Mouse (Mus musculus) ovary, postnatal 10 days (tissue): ENCODE measurements around the gene Fggy.

Source experiments
- DNase-seq: peaks from one replicate; pipeline ENCODE4 v3.0.0; 2022; ENCODE audit warnings: low spot score

Gene Fggy

GRCm38 (mm10) chr4:95909689-95910654 lies 352.7 kb downstream of the Fggy start:
- no peak for DNase-seq

DNA sequence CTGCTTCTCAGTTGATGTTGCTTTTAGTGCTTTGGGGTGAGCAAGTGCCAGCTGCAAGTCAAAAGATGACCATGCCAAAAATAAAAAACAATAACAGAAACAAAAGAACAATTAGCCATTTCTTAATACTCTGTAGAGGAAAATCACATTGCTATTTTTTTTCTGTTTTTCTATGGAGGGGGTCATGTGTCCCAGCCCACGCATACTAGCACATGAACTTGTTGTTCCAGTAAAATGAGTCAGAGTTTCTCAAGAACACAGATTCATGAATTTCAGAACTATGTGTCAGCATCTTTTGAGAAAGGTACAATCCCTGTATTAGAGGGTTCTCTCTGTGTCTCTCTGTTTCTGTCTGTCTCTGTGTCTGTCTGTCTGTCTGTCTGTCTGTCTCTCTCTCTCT lies 355.7 kb downstream of the Fggy start:
- DNase-seq: no peak

- no peak for DNase-seq
Observed at GRCm38 (mm10) chr4:95915628-95916579, 358.6 kb downstream of the Fggy start.

GRCm38 (mm10) chr4:95917703-95918102 lies 360.4 kb downstream of the Fggy start:
- no peak for DNase-seq

DNA sequence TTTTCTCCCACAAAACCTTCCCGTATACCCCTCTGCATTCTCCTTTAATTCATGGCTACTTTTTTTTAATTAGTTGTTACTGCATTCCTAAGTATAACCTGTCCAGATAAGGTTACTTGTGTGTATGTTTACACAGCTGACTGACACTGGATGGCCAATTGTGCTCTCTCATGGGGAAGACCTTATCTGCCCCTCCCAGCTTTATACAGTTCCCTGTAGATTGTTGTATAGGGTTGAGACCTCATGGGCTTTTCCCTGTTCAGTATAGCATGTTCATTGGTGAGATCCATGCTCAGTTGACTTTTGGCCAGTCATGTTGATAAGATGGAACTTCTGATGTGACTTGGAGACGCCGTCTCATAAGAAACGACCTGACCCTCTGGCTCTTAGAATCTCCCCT lies 363.1 kb downstream of the Fggy start:
- no peak for DNase-seq

DNA sequence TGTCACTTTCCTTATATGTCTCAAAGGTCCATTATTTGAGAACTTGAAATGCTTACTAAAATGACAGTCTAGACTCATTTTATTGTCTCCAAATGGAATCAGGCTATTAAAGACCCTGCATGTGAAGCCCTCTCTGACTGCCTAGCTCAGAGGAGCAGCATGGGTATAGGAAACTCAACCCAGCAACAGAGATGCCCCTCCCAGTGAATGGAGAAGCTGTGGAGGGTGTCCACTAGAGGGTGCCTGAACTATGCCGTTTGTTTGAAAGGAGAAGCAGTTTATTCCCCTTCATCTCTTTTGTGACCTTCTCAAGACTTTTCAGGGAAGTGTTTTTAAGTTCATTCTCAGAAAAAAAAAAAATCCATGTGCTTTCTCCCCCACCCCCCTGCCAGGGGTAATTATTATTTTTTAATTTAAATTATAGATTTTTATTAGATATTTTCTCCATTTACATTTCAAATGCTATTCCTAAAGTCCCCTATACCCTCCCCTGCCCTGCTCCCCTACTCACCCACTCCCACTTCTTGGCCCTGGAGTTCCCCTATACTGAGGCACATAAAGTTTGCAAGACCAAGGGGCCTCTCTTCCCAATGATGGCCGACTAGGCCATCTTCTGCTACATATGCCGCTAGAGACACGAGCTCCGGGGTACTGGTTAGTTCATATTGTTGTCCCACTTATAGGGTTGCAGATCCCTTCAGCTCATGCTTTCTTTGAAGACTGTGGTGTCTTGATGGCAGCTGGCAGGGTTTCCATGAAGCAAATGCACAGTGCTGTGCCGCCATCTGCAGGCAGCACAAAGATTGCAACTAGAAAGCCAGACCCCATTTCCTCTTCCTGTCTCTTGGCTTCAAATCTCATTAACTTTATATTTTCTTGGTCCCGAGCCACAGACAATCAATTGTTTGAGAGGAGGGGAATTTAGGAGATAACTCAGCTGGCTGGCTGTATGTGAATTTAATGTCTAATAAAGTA lies 367.2 kb downstream of the Fggy start:
- peak; percentile 30 for DNase-seq

DNA sequence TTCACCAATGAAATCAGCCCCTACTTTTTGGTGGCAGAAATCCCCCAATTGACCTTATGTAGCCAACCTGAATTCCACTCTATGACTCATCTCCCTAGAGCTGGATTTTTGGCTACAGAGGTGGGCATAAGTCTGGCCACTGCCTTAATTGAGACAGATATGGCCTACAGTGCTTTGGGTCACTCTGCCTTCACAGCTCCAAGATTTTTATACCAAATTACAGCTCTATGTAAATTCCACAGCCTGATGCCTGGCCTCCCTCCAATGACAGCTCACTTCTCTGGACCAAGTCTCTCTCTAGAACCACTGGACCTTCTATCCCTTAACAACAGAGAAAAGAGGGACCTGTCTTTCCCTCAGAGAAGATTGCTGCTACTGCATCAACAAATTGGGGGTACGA lies 371.5 kb downstream of the Fggy start:
- DNase-seq: no peak

GRCm38 (mm10) chr4:95929936-95930335 lies 372.6 kb downstream of the Fggy start:
- DNase-seq: no peak

GRCm38 (mm10) chr4:95931331-95931730 lies 374.0 kb downstream of the Fggy start:
- no peak for DNase-seq

- no peak for DNase-seq
Observed at GRCm38 (mm10) chr4:95933801-95934356, 376.6 kb downstream of the Fggy start.

GRCm38 (mm10) chr4:95934384-95935035 lies 377.2 kb downstream of the Fggy start:
- no peak for DNase-seq

DNA sequence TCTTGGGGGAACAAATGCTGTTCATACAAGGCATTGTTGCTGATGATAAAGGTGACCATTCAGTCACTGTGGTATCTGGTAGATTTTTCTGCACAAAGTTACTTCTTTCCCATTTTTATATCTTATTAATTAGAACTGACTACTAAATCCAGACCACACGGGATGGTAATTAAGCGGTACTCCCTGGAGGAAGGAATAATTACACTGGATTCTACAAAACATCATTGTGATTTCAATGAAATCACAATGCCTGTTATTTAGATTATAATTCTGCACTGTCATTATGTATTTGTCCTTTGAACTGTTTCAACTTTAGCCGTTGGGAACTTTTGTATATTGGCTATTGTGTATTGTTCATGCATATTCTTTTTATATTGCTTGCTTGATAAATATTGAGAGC lies 381.4 kb downstream of the Fggy start:
- DNase-seq: no peak

GRCm38 (mm10) chr4:95947896-95948295 lies 390.6 kb downstream of the Fggy start:
- DNase-seq: no peak

DNA sequence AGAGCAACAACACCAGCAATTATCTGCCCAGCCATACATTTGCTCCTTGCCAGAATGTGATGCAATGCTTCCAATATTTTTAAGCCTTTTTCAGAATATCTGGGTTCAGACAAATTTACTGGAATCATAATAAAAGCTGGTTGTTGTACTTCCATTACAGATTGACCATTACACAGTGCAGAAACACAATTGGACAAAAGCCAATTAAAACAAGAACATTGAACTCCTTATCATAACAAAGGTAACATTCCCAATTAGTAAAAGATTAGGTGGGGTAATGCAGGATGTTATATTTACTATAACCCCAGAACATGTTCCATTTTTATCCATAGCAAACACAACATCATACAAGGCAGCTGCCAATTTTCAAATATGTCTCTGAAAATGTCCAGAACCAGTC lies 396.0 kb downstream of the Fggy start:
- no peak for DNase-seq

DNA sequence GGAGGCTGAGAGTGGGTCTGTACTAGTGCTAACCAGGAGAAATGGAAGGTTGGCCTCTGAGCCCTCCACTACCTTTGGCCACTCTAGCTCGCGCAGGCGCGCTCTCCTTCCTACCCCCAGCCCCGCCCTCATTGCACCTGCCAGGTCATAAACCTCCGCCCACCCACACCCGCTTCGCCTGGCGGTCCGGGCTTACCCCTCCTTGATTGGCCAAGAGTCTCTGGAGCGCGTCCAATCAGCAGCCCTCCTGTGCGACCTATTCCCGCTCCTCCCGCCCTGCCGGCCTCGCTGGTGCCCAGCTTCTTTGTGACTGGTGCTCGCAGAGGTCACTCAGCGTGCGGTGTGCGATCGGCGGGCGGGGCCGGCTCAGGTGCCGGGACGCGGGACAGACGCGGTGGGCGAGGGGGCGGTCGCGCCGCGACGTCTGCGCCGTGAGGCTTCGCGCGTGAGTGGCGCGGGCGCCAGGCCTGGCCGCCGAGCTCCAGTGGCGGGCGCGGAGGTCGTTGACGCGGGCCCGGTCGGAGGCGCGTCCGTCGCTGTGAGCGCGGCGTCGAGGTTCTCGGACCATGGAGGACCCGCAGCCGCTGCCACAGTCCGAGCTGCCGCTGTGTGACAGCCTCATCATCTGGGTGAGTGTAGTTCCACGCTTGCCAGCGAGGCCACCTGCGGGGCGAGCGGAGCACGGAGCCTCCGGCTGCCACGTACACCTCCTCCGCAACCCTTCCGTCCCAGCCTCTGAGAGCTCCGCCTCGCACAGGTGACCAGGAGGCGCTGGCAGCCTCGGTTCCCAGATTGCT lies 409.8 kb downstream of the Fggy start, which contains the start of gene Hook1:
TSS of gene Hook1 (plus strand) at position 313 of the 797 bp plus-strand sequence.
- DNase-seq: peak; percentile 53
